Mouse (Mus musculus) myocyte (in vitro differentiated cells): ENCODE measurements around the gene Zfp747.

Source experiments
- MYOD1 ChIP-seq, 3 experiments: IDR thresholded peaks; one replicate each; pipeline ENCODE4 v1.6.1; 2011; ENCODE audit warnings: control low read depth in 2 of 3, low read depth in 2 of 3, mild to moderate bottlenecking in 2 of 3, moderate library complexity in 1 of 3; ENCODE audit not compliant: insufficient read length in 2 of 3, control insufficient read depth in 1 of 3
- POLR2A ChIP-seq: IDR thresholded peaks from one replicate; pipeline ENCODE4 v1.6.1; 2011; ENCODE audit warnings: low read depth, mild to moderate bottlenecking, control low read depth, moderate library complexity; ENCODE audit not compliant: insufficient read length
- POLR2AphosphoS2 ChIP-seq: IDR thresholded peaks from one replicate; pipeline ENCODE4 v1.6.1; 2011; ENCODE audit warnings: low read depth, control low read depth; ENCODE audit not compliant: insufficient read length
- REST ChIP-seq: IDR thresholded peaks from one replicate; pipeline ENCODE4 v1.6.1; 2011; ENCODE audit warnings: mild to moderate bottlenecking, control low read depth, moderate library complexity; ENCODE audit not compliant: insufficient read depth, insufficient read length
- TCF12 ChIP-seq: IDR thresholded peaks from one replicate; pipeline ENCODE4 v1.6.1; 2011; ENCODE audit warnings: mild to moderate bottlenecking, control low read depth; ENCODE audit not compliant: poor library complexity, insufficient read depth, severe bottlenecking
- TCF3 ChIP-seq: IDR thresholded peaks from one replicate; pipeline ENCODE4 v1.6.1; 2011; ENCODE audit warnings: low read depth, control low read depth; ENCODE audit not compliant: insufficient read length
- USF1 ChIP-seq: IDR thresholded peaks from one replicate; pipeline ENCODE4 v1.6.1; 2011; ENCODE audit warnings: low read depth, mild to moderate bottlenecking, control low read depth, moderate library complexity

DNA sequence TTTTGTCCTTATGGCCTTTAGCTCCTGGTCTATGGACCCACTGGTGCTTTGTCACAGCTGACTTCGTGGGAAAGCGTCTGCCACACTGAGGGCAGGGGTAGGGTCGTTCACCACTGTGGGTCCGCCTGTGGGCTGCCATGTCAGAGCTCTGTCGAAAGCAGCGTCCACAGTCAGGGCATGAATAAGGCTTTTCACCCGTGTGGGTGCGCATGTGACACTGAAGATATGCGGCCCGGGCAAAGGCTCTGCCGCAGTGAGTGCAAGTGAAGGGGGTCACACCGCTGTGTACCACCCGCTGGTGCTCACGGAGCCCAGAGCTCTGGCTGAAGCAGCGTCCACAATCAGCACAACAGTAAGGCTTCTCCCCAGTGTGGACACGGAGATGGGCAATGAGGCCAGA is 15.7 kb upstream of the Zfp747 start:
- no peak for TF ChIP-seq POLR2A
- TF ChIP-seq TCF3: no peak
- no peak for TF ChIP-seq POLR2AphosphoS2
- TF ChIP-seq USF1: no peak
- TF ChIP-seq REST: no peak
- no peak for TF ChIP-seq TCF12
- TF ChIP-seq MYOD1 (IDR thresholded peaks at IDR 0.05; ENCODE audit: control insufficient read depth in 1 of 3, insufficient read length in 2 of 3, low read depth in 2 of 3): no peak
